Mouse (Mus musculus) CH12.LX (cell line): Measurements from ENCODE around the gene Slc2a12. TPM values are rescaled to one million over a fixed set of nuclear protein-coding genes. Genes with fewer than 3 reads are reported as not detected.

Experiments used
- DNase-seq: peaks from one replicate; pipeline ENCODE4 v3.0.0-alpha.2; 2013; ENCODE audit errors: extremely low read depth
- H3K27ac ChIP-seq: 2 replicates; pipeline ENCODE4 v1.5.1; 2012; ENCODE audit warnings: low read depth, mild to moderate bottlenecking, control low read depth, moderate library complexity; ENCODE audit not compliant: insufficient read depth
- H3K27me3 ChIP-seq: replicated peaks from 2 replicates; pipeline ENCODE3; 2012; ENCODE audit warnings: inconsistent platforms
- H3K36me3 ChIP-seq, 2 experiments: replicated peaks in 1 of 2; 2 replicates each; pipeline versions ENCODE3 to v1.6.1; 2012; ENCODE audit warnings: inconsistent platforms in 1 of 2, low read length in 1 of 2, mild to moderate bottlenecking in 1 of 2, mixed read lengths in 1 of 2, moderate library complexity in 1 of 2; ENCODE audit not compliant: control insufficient read depth in 1 of 2, insufficient read depth in 1 of 2
- H3K4me1 ChIP-seq, 2 experiments: 2 replicates each; pipeline ENCODE4 v1.6.1; 2012; ENCODE audit warnings: inconsistent platforms in 1 of 2, moderate library complexity in 1 of 2; ENCODE audit not compliant: insufficient read depth in 2 of 2, control insufficient read depth in 1 of 2
- H3K4me2 ChIP-seq: 2 replicates; pipeline ENCODE4 v1.6.1; 2012; ENCODE audit warnings: low read depth, mild to moderate bottlenecking, control low read depth; ENCODE audit not compliant: poor library complexity, insufficient read depth, severe bottlenecking
- H3K4me3 ChIP-seq, 3 experiments: fragments of 150-350 bp in 1 of 3; sonication (generic) in 1 of 3; replicated peaks in 1 of 3; 2 replicates each; pipeline versions ENCODE3 to v1.5.1; 2011 to 2012; ENCODE audit warnings: low read depth in 2 of 3, low read length in 2 of 3, mild to moderate bottlenecking in 2 of 3, moderate library complexity in 2 of 3, control low read depth in 1 of 3, improper control_type of control experiment in 1 of 3, inconsistent platforms in 1 of 3, mixed read lengths in 1 of 3; ENCODE audit not compliant: poor library complexity in 1 of 3
- H3K79me2 ChIP-seq: replicated peaks from 2 replicates; pipeline ENCODE4 v1.6.1; 2012; ENCODE audit warnings: mild to moderate bottlenecking, moderate library complexity; ENCODE audit not compliant: control insufficient read depth, poor library complexity, insufficient read depth, severe bottlenecking; ENCODE audit errors: extremely low read depth
- H3K9ac ChIP-seq: 2 replicates; pipeline ENCODE4 v1.6.1; 2012; ENCODE audit warnings: low read depth, mild to moderate bottlenecking, control low read depth, moderate library complexity; ENCODE audit not compliant: insufficient read depth
- H3K9me3 ChIP-seq: replicated peaks from 2 replicates; pipeline ENCODE3; 2012; ENCODE audit warnings: low read length, inconsistent platforms, mixed read lengths
- BHLHE40 ChIP-seq: IDR thresholded peaks from 2 replicates; pipeline ENCODE4 v1.6.1; 2011; ENCODE audit warnings: mild to moderate bottlenecking, low read depth, low read length, improper control_type of control experiment
- CHD2 ChIP-seq: IDR thresholded peaks from 2 replicates; pipeline ENCODE4 v1.6.1; 2011; ENCODE audit warnings: low read length, improper control_type of control experiment
- CTCF ChIP-seq, 2 experiments: IDR thresholded peaks in 1 of 2; conservative IDR thresholded peaks in 1 of 2; 2 replicates each; pipeline ENCODE4 v1.5.1; 2011 to 2012; ENCODE audit warnings: low read depth in 2 of 2, low read length in 2 of 2, improper control_type of control experiment in 1 of 2, inconsistent platforms in 1 of 2, mild to moderate bottlenecking in 1 of 2, moderate library complexity in 1 of 2
- E2F4 ChIP-seq: IDR thresholded peaks from 2 replicates; pipeline ENCODE4 v1.6.1; 2011; ENCODE audit warnings: low read depth, low read length, improper control_type of control experiment; ENCODE audit not compliant: insufficient replicate concordance
- HCFC1 ChIP-seq: IDR thresholded peaks from 2 replicates; pipeline ENCODE4 v1.6.1; 2012; ENCODE audit warnings: low read depth, mild to moderate bottlenecking, inconsistent platforms, low read length, improper control_type of control experiment
- MAFK ChIP-seq: IDR thresholded peaks from 2 replicates; pipeline ENCODE4 v1.6.1; 2011; ENCODE audit warnings: low read length, improper control_type of control experiment; ENCODE audit not compliant: insufficient replicate concordance
- MAZ ChIP-seq: IDR thresholded peaks from 2 replicates; pipeline ENCODE4 v1.6.1; 2012; ENCODE audit warnings: low read depth, mild to moderate bottlenecking, inconsistent platforms, low read length, improper control_type of control experiment, moderate library complexity
- MEF2A ChIP-seq: IDR thresholded peaks from 2 replicates; pipeline ENCODE4 v1.6.1; 2014; ENCODE audit warnings: low read depth, mild to moderate bottlenecking, inconsistent platforms, low read length, improper control_type of control experiment, borderline replicate concordance
- MYC ChIP-seq: IDR thresholded peaks from 2 replicates; pipeline ENCODE4 v1.6.1; 2011; ENCODE audit warnings: low read depth, mild to moderate bottlenecking, improper control_type of control experiment, low read length
- NRF1 ChIP-seq: IDR thresholded peaks from 2 replicates; pipeline ENCODE4 v1.6.1; 2014; ENCODE audit warnings: low read depth, mild to moderate bottlenecking, inconsistent platforms, low read length, improper control_type of control experiment, moderate library complexity
- RAD21 ChIP-seq: IDR thresholded peaks from 2 replicates; pipeline ENCODE4 v1.6.1; 2011; ENCODE audit warnings: low read depth, mild to moderate bottlenecking, low read length, improper control_type of control experiment, moderate library complexity
- SIN3A ChIP-seq: IDR thresholded peaks from 2 replicates; pipeline ENCODE4 v1.6.1; 2012; ENCODE audit warnings: low read length, improper control_type of control experiment, inconsistent platforms
- SMC3 ChIP-seq: IDR thresholded peaks from 2 replicates; pipeline ENCODE4 v1.6.1; 2011; ENCODE audit warnings: low read depth, low read length, improper control_type of control experiment
- TBP ChIP-seq: conservative IDR thresholded peaks from 2 replicates; pipeline ENCODE4 v1.6.1; 2011; ENCODE audit warnings: low read depth, low read length, improper control_type of control experiment
- UBTF ChIP-seq: IDR thresholded peaks from 2 replicates; pipeline ENCODE4 v1.6.1; 2012; ENCODE audit warnings: low read depth, mild to moderate bottlenecking, inconsistent platforms, low read length, improper control_type of control experiment, moderate library complexity
- USF1 ChIP-seq: IDR thresholded peaks from 2 replicates; pipeline ENCODE4 v1.6.1; 2014; ENCODE audit warnings: low read depth, mild to moderate bottlenecking, inconsistent platforms, low read length, improper control_type of control experiment
- ZC3H11A ChIP-seq: IDR thresholded peaks from 2 replicates; pipeline ENCODE4 v1.6.1; 2012; ENCODE audit warnings: low read depth, mild to moderate bottlenecking, inconsistent platforms, low read length, improper control_type of control experiment
- ZMIZ1 ChIP-seq: IDR thresholded peaks from 2 replicates; pipeline ENCODE4 v1.6.1; 2012; ENCODE audit warnings: low read depth, mild to moderate bottlenecking, inconsistent platforms, low read length, improper control_type of control experiment
- dilution Hi-C: fragments of 300-500 bp; cut with MboI; formaldehyde crosslinking; loops from 2 replicates; pipeline ENCODE4 v1.14.3; 2020; ENCODE audit warnings: low sequenced_read_pairs; ENCODE audit not compliant: extremely low pct_unique_long_range_greater_than_20kb, extremely low pct_ligation_motif_present
- in situ Hi-C: fragments of 300-500 bp; cut with MboI; formaldehyde crosslinking; loops from 3 replicates; pipeline ENCODE4 v1.14.3; 2019; ENCODE audit warnings: low sequenced_read_pairs, low pct_ligation_motif_present, low pct_unique_long_range_greater_than_20kb, mixed read lengths
- polyA plus RNA-seq: library from polyadenylated mRNA; unstranded; fragments of >175 nt; gene quantifications from 2 replicates; pipeline ENCODE4 v1.2.1, GENCODE M21; 2012; ENCODE audit warnings: low read depth; ENCODE audit not compliant: insufficient read length
- total RNA-seq, 2 experiments: library from RNA; depleted of rRNA; stranded (reverse); fragments of 300-350 nt in 1 of 2; fragments of >200 nt in 1 of 2; gene quantifications; 2 replicates each; pipeline ENCODE4 v1.2.3; 2012 to 2014

The Slc2a12 gene
- total and polyA plus RNA-seq, 3 experiments = 0.25 TPM; not detected in 2

DNA sequence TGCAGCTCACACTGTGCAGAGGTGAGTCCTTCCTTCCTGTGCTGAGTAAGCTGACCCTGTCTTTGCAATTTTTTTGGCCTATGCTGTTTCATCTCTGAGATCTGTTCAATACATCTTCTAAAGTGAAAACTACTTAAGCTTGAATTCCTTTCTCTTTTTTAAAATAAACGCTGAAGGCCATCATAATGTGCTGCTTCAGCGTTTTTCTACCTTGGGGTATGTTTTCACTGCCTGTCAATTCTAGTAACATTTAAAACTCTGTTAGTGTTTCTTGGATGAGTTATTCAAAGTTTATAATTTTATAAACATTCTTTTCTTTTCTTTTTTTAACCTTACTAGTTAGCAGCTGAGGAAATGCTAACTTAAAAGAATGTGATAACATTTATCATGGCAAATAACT, 68.1 kb downstream of the Slc2a12 start:
- no peak for DNase-seq
- H3K27me3 ChIP-seq = no peaks in the 10 kb centered on the region
- peaks cover 24 to 46% of the 10 kb centered on the region in 2 experiments for H3K36me3 ChIP-seq
- H3K4me1 ChIP-seq = 0 out of 4 replicates have a peak, but pooled peaks cover 0 to 9% of the 10 kb centered on the region in 2 experiments
- H3K4me2 ChIP-seq = no peak overlapping the region
- H3K27ac ChIP-seq = no peak overlapping the region
- no peak overlapping the region for H3K9ac ChIP-seq
- TF ChIP-seq ZC3H11A (no peak), MEF2A (no peak), HCFC1 (no peak), MAFK (peak; percentile 82; the same call in 1 of the 2 replicates), TBP (no peak)
- dilution Hi-C loops = no loop called here
- H3K4me3 ChIP-seq = no peak overlapping the region
- in situ Hi-C loops = loop anchor here (10.0 kb wide), 1 partner anchor 128 kb away; no protein-coding TSS in a partner anchor
- peaks cover 19% of the 10 kb centered on the region for H3K79me2 ChIP-seq
- H3K9me3 ChIP-seq = no peaks in the 10 kb centered on the region

DNA sequence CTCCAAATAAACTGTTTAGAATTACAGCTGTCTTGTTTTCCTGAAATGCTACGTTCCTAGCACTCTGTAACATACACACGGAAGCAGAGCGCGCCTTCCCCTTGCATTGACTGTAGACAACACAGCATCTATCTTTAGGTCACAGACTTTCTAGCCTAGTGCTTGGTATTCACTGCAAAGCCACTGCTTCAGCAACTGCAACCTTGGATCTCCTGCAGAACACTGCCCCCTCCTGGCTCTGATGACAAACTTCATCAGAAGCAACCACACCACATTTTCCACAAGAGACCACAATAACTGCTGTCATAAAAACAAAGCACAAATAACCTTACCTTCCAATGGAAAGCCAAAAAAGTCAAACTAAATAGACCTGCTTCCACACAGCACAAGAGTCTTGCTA, 69.7 kb downstream of the Slc2a12 start:
- Histone ChIP-seq H3K27me3 (no peaks in the 10 kb centered on the region), H3K4me3 (no peak overlapping the region), H3K4me1 (peaks cover 0 to 15% of the 10 kb centered on the region in 2 experiments; a peak in 2 of 4 replicates), H3K9ac (no peak overlapping the region), H3K36me3 (peaks cover 12 to 33% of the 10 kb centered on the region in 2 experiments), H3K4me2 (no peak overlapping the region), H3K27ac (no peak overlapping the region), H3K79me2 (peaks cover 22% of the 10 kb centered on the region), H3K9me3 (no peaks in the 10 kb centered on the region)
- peak; percentile 77 for TF ChIP-seq RAD21
- peak; percentile 46 to 83 for TF ChIP-seq CTCF (conservative IDR thresholded peaks at IDR 0.05 in 1 of 2, IDR thresholded peaks at IDR 0.05 in 1 of 2; ENCODE audit: low read depth in 2 of 2, low read length in 2 of 2)
- TF ChIP-seq SMC3 = peak; percentile 81
- no peak for TF ChIP-seq E2F4
- dilution Hi-C loops = no loop called here
- peak; percentile 70 for DNase-seq
- in situ Hi-C loops = loop anchor here (10.0 kb wide), 1 partner anchor 130 kb away; no protein-coding TSS in a partner anchor

DNA sequence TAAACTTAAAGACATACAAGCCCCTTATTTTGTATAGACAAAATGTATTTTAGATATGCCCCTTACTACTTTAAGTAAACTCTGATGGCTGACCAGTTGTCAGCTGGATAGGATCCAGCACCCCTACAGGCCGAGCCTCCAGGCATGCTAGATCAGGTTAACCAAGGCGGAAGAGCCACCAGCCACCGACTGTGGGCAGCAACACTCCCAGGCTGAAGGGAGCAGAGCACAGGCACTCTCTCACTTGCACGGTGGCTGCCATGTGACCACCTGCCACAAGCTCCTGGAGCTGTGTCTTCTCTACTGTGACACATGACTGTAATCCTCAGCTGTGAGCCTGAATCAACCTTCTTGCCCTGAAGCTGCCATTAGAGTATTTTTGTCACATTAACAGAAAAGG, 73.7 kb downstream of the Slc2a12 start:
- H3K9me3 ChIP-seq = no peaks in the 10 kb centered on the region
- no peak overlapping the region for H3K27ac ChIP-seq
- in situ Hi-C loops (loop anchor here (10.0 kb wide), 1 partner anchor 134 kb away; no protein-coding TSS in a partner anchor), dilution Hi-C loops (no loop called here)
- no peak for DNase-seq
- H3K36me3 ChIP-seq = peaks cover 0 to 16% of the 10 kb centered on the region in 2 experiments
- no peak overlapping the region for H3K4me2 ChIP-seq
- peaks cover 0 to 44% of the 10 kb centered on the region in 2 experiments; a peak in 2 of 4 replicates for H3K4me1 ChIP-seq
- H3K79me2 ChIP-seq = peaks cover 36% of the 10 kb centered on the region
- H3K27me3 ChIP-seq = no peaks in the 10 kb centered on the region
- no peak overlapping the region for H3K9ac ChIP-seq
- no peak for TF ChIP-seq MAZ
- no peak for TF ChIP-seq NRF1
- no peak for TF ChIP-seq BHLHE40
- no peak for TF ChIP-seq CHD2
- no peak for TF ChIP-seq SMC3
- no peak for TF ChIP-seq MYC
- TF ChIP-seq SIN3A = no peak
- TF ChIP-seq USF1 = no peak
- no peak for TF ChIP-seq CTCF (conservative IDR thresholded peaks at IDR 0.05 in 1 of 2, IDR thresholded peaks at IDR 0.05 in 1 of 2; ENCODE audit: low read depth in 2 of 2, low read length in 2 of 2)
- TF ChIP-seq HCFC1 = no peak
- TF ChIP-seq UBTF = no peak
- no peak for TF ChIP-seq ZMIZ1
- no peak for TF ChIP-seq MAFK
- no peak overlapping the region for H3K4me3 ChIP-seq
